Mouse (Mus musculus) forebrain, embryonic 12.5 days (tissue): ENCODE results near the gene Mcpt8. TPM values are rescaled to one million over a fixed set of nuclear protein-coding genes. Genes with fewer than 3 reads are reported as not detected.
"Not testable (repeated sequence)": the region's sequence is repeated elsewhere in the genome, so short reads cannot be mapped to it uniquely, and the experiment has no call there.

Experiments used
- ATAC-seq: fragments of 200-750 bp; cut with Nextera tagmentation; 2 replicates; pipeline ENCODE4 v1.8.0; 2017; ENCODE audit warnings: moderate TSS enrichment; ENCODE audit not compliant: low FRiP score
- H3K27ac ChIP-seq: fragments of 300-500 bp; sonication (generic); 2 replicates; pipeline ENCODE4 v1.5.1; 2016; ENCODE audit warnings: mild to moderate bottlenecking
- H3K27me3 ChIP-seq: fragments of 300-500 bp; sonication (generic); 2 replicates; pipeline ENCODE4 v1.6.1; 2016; ENCODE audit warnings: mild to moderate bottlenecking
- H3K36me3 ChIP-seq: fragments of 300-500 bp; sonication (generic); replicated peaks from 2 replicates; pipeline ENCODE4 v1.6.1; 2016; ENCODE audit warnings: mild to moderate bottlenecking
- H3K4me1 ChIP-seq: fragments of 300-500 bp; sonication (generic); 2 replicates; pipeline ENCODE4 v1.6.1; 2016
- H3K4me2 ChIP-seq: fragments of 300-500 bp; sonication (generic); 2 replicates; pipeline ENCODE4 v1.6.1; 2016; ENCODE audit warnings: mild to moderate bottlenecking, moderate library complexity
- H3K4me3 ChIP-seq: fragments of 300-500 bp; sonication (generic); replicated peaks from 2 replicates; pipeline ENCODE4 v1.5.1; 2016; ENCODE audit warnings: mild to moderate bottlenecking
- H3K9ac ChIP-seq: fragments of 300-500 bp; sonication (generic); 2 replicates; pipeline ENCODE4 v1.6.1; 2016; ENCODE audit warnings: mild to moderate bottlenecking
- H3K9me3 ChIP-seq: fragments of 300-500 bp; sonication (generic); 2 replicates; pipeline ENCODE4 v1.6.1; 2016
- WGBS: fragments of 180-500 bp; shearing (Covaris S2); methylation state at CpG from one replicate; pipeline ENCODE4 v1.1.7; 2016; 5-methylcytosine and 5-hydroxymethylcytosine counted together
- microRNA-seq: library from miRNA; unstranded; fragments of <30 nt; microRNA quantifications from one replicate; pipeline ENCODE4, GENCODE M21; 2017
- polyA plus RNA-seq: library from polyadenylated mRNA; unstranded; fragments of >200 nt; fragmentation: Nextera tagmentation; extraction: Ambion mirVana; gene quantifications from 2 replicates; pipeline ENCODE4 v1.2.1, GENCODE M21; 2016

Gene Mcpt8
- polyA plus RNA-seq, 1 experiment from 2014 or later, result not detected

- Histone ChIP-seq H3K4me2 (no peak overlapping the region), H3K27ac (no peak overlapping the region), H3K9ac (no peak overlapping the region), H3K4me1 (no peaks in the 10 kb centered on the region), H3K4me3 (no peak overlapping the region), H3K36me3 (no peaks in the 10 kb centered on the region), H3K9me3 (no peaks in the 10 kb centered on the region), H3K27me3 (no peaks in the 10 kb centered on the region)
- ATAC-seq, result no peak
- 90% methylated on average over 1 of the region's 1 CpGs for WGBS
Observed at GRCm38 (mm10) chr14:56097597-56097996, 12.5 kb upstream of the Mcpt8 start.

DNA sequence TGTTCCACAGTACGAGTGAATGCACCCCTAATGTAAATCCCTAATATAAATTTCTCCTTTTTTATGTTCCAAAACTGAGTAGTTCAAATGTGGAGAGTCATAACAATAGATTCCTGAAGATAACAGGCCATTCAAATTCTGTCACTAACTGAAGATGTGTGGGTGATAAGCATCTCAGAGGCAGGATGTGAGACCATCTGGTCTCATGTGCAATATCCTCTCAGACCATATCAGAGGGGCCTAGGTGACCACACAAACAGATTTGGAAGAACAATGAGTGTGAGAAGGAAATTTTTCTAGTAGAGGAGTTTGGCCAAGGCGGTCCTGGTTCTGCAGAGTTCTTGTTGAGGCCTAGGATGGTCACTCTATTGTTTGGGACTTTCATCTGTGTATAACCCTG is 8.3 kb upstream of the Mcpt8 start:
- Histone ChIP-seq H3K27me3 (no peaks in the 10 kb centered on the region), H3K36me3 (no peaks in the 10 kb centered on the region), H3K4me1 (no peaks in the 10 kb centered on the region), H3K27ac (no peak overlapping the region), H3K9me3 (no peaks in the 10 kb centered on the region), H3K4me2 (no peak overlapping the region), H3K9ac (no peak overlapping the region), H3K4me3 (no peak overlapping the region)
- ATAC-seq, result no peak
- 79% methylated on average over 2 of the region's 2 CpGs for whole genome bisulfite sequencing

DNA sequence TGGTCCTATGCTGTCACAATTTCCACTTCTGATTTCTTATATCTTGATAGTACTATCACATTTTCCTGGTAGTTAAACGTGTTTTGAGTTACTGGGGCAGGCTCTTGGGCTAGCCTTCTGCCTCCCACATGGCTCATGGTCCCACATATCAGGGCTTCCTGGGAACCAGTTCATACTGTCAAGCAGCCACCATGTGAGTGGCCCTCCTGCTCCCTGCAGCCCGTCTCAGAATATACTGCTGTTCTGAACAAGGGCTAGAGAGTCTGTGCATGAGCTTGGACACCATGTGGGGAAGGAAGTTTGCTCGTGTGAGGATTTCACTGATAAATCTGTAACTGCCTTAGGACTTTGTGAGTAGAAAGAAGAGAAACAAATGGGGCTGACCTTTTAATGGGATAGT is 1.6 kb upstream of the Mcpt8 start:
- ATAC-seq, result no peak
- Histone ChIP-seq H3K27ac (no peak overlapping the region), H3K4me2 (no peak overlapping the region), H3K4me1 (no peaks in the 10 kb centered on the region), H3K36me3 (no peaks in the 10 kb centered on the region), H3K9me3 (no peaks in the 10 kb centered on the region), H3K9ac (no peak overlapping the region), H3K27me3 (no peaks in the 10 kb centered on the region), H3K4me3 (no peak overlapping the region)
- WGBS, result 79% methylated on average over 3 of the region's 3 CpGs

DNA sequence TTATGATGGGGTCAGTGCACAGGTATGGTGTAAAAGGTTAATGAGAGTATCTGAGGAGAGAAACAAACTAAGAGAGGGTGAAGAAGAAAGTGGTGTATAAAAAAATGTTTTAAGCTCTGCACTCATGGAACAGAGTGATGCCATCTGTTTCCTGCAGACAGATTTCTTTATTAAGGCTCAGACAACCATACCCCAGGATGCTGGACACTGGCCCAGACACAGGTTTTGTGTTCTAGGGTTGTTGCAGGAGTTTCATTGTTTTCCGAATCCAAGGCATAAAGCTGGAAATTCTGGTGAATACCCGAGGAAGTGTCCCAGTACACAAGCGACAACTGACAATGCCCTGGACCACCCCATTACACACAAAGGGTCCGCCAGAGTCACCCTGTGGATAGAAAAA is 3.1 kb downstream of the Mcpt8 start:
- no peaks in the 10 kb centered on the region for H3K36me3 ChIP-seq
- no peaks in the 10 kb centered on the region for H3K4me1 ChIP-seq
- H3K4me3 ChIP-seq, result no peak overlapping the region
- WGBS, result 72% methylated on average over 4 of the region's 4 CpGs
- H3K27me3 ChIP-seq, result no peaks in the 10 kb centered on the region
- H3K27ac ChIP-seq, result no peak overlapping the region
- H3K9me3 ChIP-seq, result no peaks in the 10 kb centered on the region
- H3K4me2 ChIP-seq, result no peak overlapping the region
- no peak overlapping the region for H3K9ac ChIP-seq
- ATAC-seq, result no peak

- not testable (repeated sequence) for H3K9ac ChIP-seq, H3K4me2 ChIP-seq, H3K27ac ChIP-seq, H3K27me3 ChIP-seq, H3K36me3 ChIP-seq, H3K4me3 ChIP-seq, H3K4me1 ChIP-seq, ATAC-seq, H3K9me3 ChIP-seq
- 75% methylated on average over 3 of the region's 3 CpGs for WGBS
Observed at GRCm38 (mm10) chr14:56062213-56062612, 22.9 kb downstream of the Mcpt8 start, which contains the start of gene Mcpt4. TSS of gene Mcpt4 (minus strand) at chr14:56062313.

GRCm38 (mm10) chr14:56057722-56058121 is 27.4 kb downstream of the Mcpt8 start:
- no peak for ATAC-seq
- H3K9me3 ChIP-seq, result no peaks in the 10 kb centered on the region
- H3K4me1 ChIP-seq, result no peaks in the 10 kb centered on the region
- WGBS, result 83% methylated on average over 4 of the region's 4 CpGs
- H3K36me3 ChIP-seq, result no peaks in the 10 kb centered on the region
- no peak overlapping the region for H3K4me2 ChIP-seq
- no peaks in the 10 kb centered on the region for H3K27me3 ChIP-seq
- no peak overlapping the region for H3K4me3 ChIP-seq
- no peak overlapping the region for H3K27ac ChIP-seq
- H3K9ac ChIP-seq, result no peak overlapping the region

- H3K36me3 ChIP-seq, result no peaks in the 10 kb centered on the region
- no peak overlapping the region for H3K27ac ChIP-seq
- 90% methylated on average over 3 of the region's 3 CpGs for WGBS
- H3K9ac ChIP-seq, result no peak overlapping the region
- H3K4me3 ChIP-seq, result no peak overlapping the region
- no peaks in the 10 kb centered on the region for H3K4me1 ChIP-seq
- no peak for ATAC-seq
- no peaks in the 10 kb centered on the region for H3K27me3 ChIP-seq
- no peak overlapping the region for H3K4me2 ChIP-seq
- H3K9me3 ChIP-seq, result no peaks in the 10 kb centered on the region
Observed at GRCm38 (mm10) chr14:56055408-56055807, 29.7 kb downstream of the Mcpt8 start.

DNA sequence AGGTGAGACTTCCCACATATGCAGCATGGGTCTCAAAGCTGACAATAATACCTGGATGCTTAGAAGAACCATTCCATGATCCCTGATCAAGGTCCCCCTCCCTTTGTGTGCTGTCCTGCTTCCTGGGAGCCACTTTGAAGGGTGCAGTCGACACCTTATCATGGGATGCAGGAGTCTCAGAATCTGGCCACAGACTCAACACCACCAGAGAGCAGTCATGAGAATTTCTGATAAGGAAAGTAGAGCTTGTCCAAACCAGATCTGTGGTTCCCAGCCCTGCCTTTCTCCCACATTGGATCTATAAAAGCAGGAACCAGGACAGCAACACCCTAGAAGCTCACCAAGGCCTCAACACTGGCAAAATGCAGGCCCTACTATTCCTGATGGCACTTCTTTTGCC is 43.3 kb downstream of the Mcpt8 start, which contains the start of gene Mcpt2:
Gene Mcpt2 (plus strand): TSS at position 250 of the 400 bp plus-strand sequence.
- H3K9me3 ChIP-seq, result not testable (repeated sequence)
- 74% methylated on average over 1 of the region's 1 CpGs for WGBS

DNA sequence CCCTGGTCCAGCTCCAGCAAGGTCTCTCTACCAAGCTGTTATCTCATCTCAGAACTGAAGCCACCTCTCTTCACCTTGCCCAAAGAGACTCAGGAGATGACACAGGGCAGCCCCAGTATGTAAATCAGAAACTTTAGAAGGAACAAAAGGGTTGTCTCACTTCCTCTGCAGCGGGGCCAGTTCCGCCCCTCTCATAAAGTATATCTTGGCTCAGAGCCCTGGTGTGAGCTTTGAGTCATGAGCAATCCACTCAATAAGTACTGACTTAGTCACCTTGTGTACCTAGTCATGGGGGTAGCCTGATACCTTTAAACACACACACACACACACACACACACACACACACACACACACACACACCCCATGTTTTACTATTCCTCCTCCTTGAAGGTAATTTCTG is 50.6 kb downstream of the Mcpt8 start:
- no peak overlapping the region for H3K4me3 ChIP-seq
- no peaks in the 10 kb centered on the region for H3K9me3 ChIP-seq
- H3K27me3 ChIP-seq, result no peaks in the 10 kb centered on the region
- 86% methylated on average over 2 of the region's 2 CpGs for WGBS
- no peaks in the 10 kb centered on the region for H3K4me1 ChIP-seq
- H3K27ac ChIP-seq, result no peak overlapping the region
- ATAC-seq, result no peak
- H3K36me3 ChIP-seq, result no peaks in the 10 kb centered on the region
- no peak overlapping the region for H3K9ac ChIP-seq
- no peak overlapping the region for H3K4me2 ChIP-seq

More for the DNA sequence above, 43.3 kb downstream of the Mcpt8 start, which contains the start of gene Mcpt2:
- H3K9ac ChIP-seq, H3K27ac ChIP-seq, H3K4me2 ChIP-seq, H3K27me3 ChIP-seq, H3K4me1 ChIP-seq, H3K36me3 ChIP-seq, H3K4me3 ChIP-seq, ATAC-seq: not testable (repeated sequence)

Small RNAs within 50 kb of the gene (microRNA-seq; reads per million reads assigned to microRNA genes)
- not detected for gene Mir6949

Other genes starting within 250 kb of the Mcpt8 start
- gene Nynrin, start 231.3 kb downstream of the Mcpt8 start, polyA plus RNA-seq, result 23.9 and 26.9 TPM in 2 replicates
- 0.04 and 0.27 TPM in 2 replicates for gene Cbln3, start 200.9 kb downstream of the Mcpt8 start, polyA plus RNA-seq
- gene Khnyn, start 200.3 kb downstream of the Mcpt8 start, polyA plus RNA-seq, result 18.9 and 21.2 TPM in 2 replicates
- gene Sdr39u1, start 185.0 kb downstream of the Mcpt8 start, polyA plus RNA-seq, result 42.6 and 51.0 TPM in 2 replicates
- not detected in 2 replicates for gene Cma1, start 140.6 kb downstream of the Mcpt8 start, polyA plus RNA-seq
- not detected in 2 replicates for gene Cma2, start 134.3 kb downstream of the Mcpt8 start, polyA plus RNA-seq
- gene Mcpt1, start 67.3 kb downstream of the Mcpt8 start, polyA plus RNA-seq, result not detected in 2 replicates
- gene Mcpt9, start 54.8 kb downstream of the Mcpt8 start, polyA plus RNA-seq, result not detected in 2 replicates
- not detected in 2 replicates for gene Mcpt2, start 43.2 kb downstream of the Mcpt8 start, polyA plus RNA-seq
- gene Mcpt4, start 23.0 kb downstream of the Mcpt8 start, polyA plus RNA-seq, result not detected in 2 replicates
- gene Ctsg, start 17.3 kb upstream of the Mcpt8 start, polyA plus RNA-seq, result not detected in 2 replicates
- not detected in 2 replicates for gene Gzme, start 35.4 kb upstream of the Mcpt8 start, polyA plus RNA-seq
- gene Gzmd, start 47.3 kb upstream of the Mcpt8 start, polyA plus RNA-seq, result not detected in 2 replicates
- gene Gzmg, start 74.3 kb upstream of the Mcpt8 start, polyA plus RNA-seq, result not detected in 2 replicates
- gene Gzmn, start 89.3 kb upstream of the Mcpt8 start, polyA plus RNA-seq, result not detected in 2 replicates
- not detected in 2 replicates for gene Gzmf, start 126.1 kb upstream of the Mcpt8 start, polyA plus RNA-seq
- gene Gzmc, start 149.4 kb upstream of the Mcpt8 start, polyA plus RNA-seq, result not detected in 2 replicates
- not detected in 2 replicates for gene Gzmb, start 177.0 kb upstream of the Mcpt8 start, polyA plus RNA-seq